Mouse (Mus musculus) adrenal gland, postnatal 14 days (tissue): ENCODE measurements around the gene Akap8. TPM values are rescaled to one million over a fixed set of nuclear protein-coding genes. Genes with fewer than 3 reads are reported as not detected.

Experiments used
- DNase-seq: peaks from one replicate; pipeline ENCODE4 v3.0.0; 2021; ENCODE audit warnings: mixed read lengths
- total RNA-seq: library from RNA; stranded (reverse); gene quantifications from 2 replicates; pipeline ENCODE4 v1.2.3, GENCODE M21; 2021

Gene Akap8
- total RNA-seq, 1 experiment from 2014 or later = 78.9 TPM

DNA sequence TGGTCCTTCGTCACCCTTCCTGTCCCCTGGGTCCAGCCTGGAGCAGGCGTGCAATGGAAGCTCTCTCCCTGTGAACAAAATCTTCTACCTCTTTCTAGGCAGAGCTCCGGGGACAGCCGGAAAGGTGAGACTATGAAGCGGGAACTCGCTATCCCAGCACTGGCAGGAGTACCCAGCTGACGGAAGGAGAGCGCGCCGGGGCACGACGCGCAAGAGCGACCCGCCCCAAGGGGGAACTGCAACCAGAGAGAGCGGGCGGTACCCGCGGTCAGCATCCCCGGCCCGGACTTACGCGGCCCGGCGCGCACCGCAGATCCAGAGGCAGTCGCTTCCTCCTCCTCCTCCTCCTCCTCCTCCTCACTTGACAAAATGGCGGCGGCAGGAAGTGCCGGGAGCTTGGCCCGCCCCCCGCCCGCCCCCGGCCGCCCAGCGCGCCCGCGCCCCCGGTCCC, 37.2 kb downstream of the Akap8 start:
- peak; percentile 80 for DNase-seq

DNA sequence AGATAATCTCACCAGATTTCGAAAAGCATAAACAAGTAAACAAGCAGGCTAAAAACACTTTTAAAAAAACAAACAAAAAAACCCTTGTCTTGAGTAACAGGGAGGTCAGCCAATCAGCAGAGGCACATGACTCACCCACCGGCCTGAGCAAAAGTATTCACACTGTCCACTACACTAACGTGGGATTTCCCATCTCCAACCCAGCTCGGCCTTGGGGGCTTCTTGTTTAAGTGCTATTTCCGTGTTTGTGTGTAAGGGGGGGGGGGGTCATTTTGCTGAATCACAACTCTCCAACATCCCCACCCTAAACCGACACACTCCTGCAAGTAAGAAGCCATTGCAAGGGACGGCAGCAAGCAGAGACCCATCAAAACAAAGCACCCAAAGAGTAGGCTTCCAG, 37.7 kb downstream of the Akap8 start:
- DNase-seq = peak; percentile 77

- DNase-seq = no peak
Observed at GRCm38 (mm10) chr17:32281611-32282310, 39.3 kb downstream of the Akap8 start.

- DNase-seq = no peak
Observed at GRCm38 (mm10) chr17:32281126-32281525, 39.9 kb downstream of the Akap8 start.

GRCm38 (mm10) chr17:32280575-32280974, 40.5 kb downstream of the Akap8 start:
- no peak for DNase-seq

DNA sequence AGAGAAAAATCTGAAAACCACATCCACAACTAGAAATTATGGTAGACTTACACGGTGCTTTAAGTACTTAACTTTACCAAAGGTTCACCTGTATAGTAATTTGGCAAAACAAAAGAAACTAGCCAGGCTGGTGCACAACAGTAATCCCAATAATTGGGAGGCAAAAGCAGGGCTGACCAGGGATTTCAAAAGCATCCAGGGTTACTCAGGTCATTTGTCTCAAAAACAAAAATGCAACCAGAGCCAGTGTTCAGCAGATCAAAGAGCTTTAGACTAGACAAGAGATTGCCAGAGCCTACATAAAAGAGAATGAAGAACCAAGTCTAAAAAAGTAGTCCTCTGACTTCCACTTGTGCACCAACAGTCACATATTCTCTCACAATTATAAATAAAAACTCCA, 43.8 kb downstream of the Akap8 start:
- no peak for DNase-seq

GRCm38 (mm10) chr17:32275568-32275967, 45.5 kb downstream of the Akap8 start:
- no peak for DNase-seq

DNA sequence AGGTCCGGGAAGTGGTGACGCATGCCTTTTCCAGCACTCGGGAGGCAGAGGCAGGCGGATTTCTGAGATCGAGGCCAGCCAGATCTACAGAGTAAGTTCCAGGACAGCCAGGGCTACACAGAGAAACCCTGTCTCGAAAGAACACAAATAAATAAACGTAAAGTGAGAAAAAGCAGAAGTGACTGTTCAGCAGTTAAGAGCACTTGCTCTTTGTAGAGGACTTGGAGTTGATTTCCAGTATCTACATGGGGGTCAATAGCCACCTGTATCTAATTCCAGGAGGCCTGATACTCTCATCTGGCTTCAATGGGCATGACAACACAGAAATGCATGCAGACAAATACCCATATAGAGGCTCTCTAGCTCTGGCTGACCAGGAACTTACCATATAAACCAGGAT, 51.9 kb downstream of the Akap8 start:
- DNase-seq = no peak

GRCm38 (mm10) chr17:32268540-32268960, 52.5 kb downstream of the Akap8 start:
- peak; percentile 65 for DNase-seq

GRCm38 (mm10) chr17:32268096-32268495, 52.9 kb downstream of the Akap8 start:
- no peak for DNase-seq

GRCm38 (mm10) chr17:32267617-32268016, 53.4 kb downstream of the Akap8 start:
- no peak for DNase-seq

DNA sequence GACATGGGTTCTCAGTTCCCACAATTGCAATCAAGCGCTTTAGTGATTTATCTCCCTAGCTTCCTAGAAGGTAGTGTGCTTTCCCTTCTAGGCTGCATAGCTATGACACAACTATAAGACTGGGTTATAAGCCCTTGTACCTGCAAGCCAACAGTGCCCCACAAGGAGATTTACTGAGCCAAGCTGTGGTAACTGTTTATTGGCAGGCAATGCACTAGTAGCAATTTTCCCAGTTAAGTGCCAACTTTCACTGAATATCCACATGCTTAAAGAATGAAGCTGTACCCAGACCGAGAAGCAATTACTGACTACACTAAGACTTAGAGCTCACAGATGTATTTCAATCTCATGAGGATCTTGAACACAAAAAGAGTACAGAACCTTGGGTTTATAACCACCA, 57.4 kb downstream of the Akap8 start:
- DNase-seq = peak; percentile 33

DNA sequence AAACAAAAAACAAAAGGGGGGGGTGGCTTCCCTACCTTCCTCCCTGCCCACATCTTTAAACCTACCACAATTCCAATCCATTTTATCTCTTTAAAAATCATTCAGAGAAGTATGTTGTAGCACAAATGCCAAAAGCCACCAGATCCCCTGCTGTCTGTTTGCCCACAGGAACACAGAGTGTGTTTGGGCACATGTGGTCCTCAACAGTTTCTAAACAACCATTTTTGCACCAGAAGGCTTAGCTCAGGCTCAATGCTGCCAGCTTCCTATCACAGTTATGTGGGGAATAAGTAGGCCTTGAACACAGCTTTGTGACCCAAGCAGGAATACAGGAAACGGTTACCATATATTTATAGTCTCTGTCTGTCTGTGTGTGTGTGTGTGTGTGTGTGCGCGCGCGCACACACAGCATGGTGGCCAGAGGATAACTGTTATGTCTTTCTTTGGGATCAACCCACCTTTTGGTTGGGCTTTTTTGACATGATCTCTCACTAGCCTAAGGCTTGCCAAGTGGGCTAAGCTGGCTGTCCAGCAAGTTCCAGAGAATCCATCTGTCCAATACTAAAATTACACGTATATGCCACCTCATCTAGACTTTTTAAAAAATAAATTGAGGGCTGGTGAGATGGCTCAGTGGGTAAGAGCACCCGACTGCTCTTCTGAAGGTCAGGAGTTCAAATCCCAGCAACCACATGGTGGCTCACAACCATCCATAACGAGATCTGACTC, 58.0 kb downstream of the Akap8 start:
- DNase-seq = no peak

GRCm38 (mm10) chr17:32258869-32259268, 62.2 kb downstream of the Akap8 start:
- DNase-seq = no peak

DNA sequence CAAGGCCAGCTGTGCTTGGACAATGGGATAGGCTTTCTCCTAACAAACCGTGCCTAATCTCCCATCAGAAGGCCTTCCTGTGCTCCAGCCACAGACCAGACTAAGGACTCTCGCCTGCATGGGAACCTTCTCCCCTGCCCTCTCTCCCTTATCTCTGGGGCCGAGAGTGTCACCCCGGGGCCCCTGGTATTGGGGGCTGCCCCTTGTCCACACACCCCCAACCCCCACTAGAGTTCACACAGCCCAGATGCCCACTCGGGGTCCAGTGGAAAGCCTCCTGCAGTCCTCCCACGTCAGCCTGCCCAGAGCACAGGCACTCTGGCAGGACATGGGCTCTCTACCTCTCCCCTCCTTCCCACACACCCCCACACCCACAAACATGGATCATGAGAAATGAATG, 63.1 kb downstream of the Akap8 start:
- DNase-seq = no peak

DNA sequence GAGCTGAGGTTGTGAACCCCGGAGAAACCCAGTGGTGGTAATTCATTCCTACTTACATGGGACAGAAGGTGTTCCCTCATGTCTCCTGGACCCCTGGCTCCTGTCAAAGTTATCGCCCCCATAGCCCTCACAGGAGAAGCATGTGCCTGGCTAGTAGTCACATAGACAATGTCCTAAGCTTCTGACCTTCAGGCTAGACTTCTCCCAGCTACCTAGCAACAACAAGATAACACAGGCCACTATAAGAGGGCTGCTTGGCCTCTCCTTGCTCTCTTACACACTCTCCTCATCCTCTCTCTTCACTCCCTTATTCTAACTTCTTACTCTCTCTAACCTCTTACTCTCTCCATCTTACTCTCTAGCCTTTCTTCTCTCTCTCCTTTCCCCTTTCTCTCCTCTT, 63.6 kb downstream of the Akap8 start:
- no peak for DNase-seq

- no peak for DNase-seq
Observed at GRCm38 (mm10) chr17:32256896-32257295, 64.1 kb downstream of the Akap8 start.

Other genes starting within 250 kb of the Akap8 start
- gene Notch3, start 154.4 kb downstream of the Akap8 start, total RNA-seq = 22.9 and 26.2 TPM in 2 replicates
- gene Ephx3, start 131.7 kb downstream of the Akap8 start, total RNA-seq = 0.22 and 0.30 TPM in 2 replicates
- 110 and 118 TPM in 2 replicates for gene Brd4, start 36.5 kb downstream of the Akap8 start, total RNA-seq
- 85.5 and 95.0 TPM in 2 replicates for gene Akap8l, start 29.4 kb upstream of the Akap8 start, total RNA-seq
- gene Wiz, start 68.2 kb upstream of the Akap8 start, total RNA-seq = 41.8 and 47.9 TPM in 2 replicates
- gene Rasal3, start 82.3 kb upstream of the Akap8 start, total RNA-seq = 1.7 and 18.1 TPM in 2 replicates
- gene Pglyrp2, start 102.9 kb upstream of the Akap8 start, total RNA-seq = 4.2 and 14.2 TPM in 2 replicates
- not detected in 2 replicates for gene Cyp4f39, start 131.5 kb upstream of the Akap8 start, total RNA-seq
- 7.7 and 7.9 TPM in 2 replicates for gene Cyp4f17, start 184.8 kb upstream of the Akap8 start, total RNA-seq
- 9.1 and 12.5 TPM in 2 replicates for gene Cyp4f16, start 215.3 kb upstream of the Akap8 start, total RNA-seq